Mouse (Mus musculus) heart, postnatal 0 days (tissue): ENCODE measurements around the gene Rnf208. TPM values are rescaled to one million over a fixed set of nuclear protein-coding genes. Genes with fewer than 3 reads are reported as not detected.

Experiments
- ATAC-seq: fragments of 200-750 bp; cut with Nextera tagmentation; 2 replicates; pipeline ENCODE4 v1.8.0; 2017; ENCODE audit warnings: low read depth, moderate number of reproducible peaks, moderate library complexity; ENCODE audit not compliant: insufficient read depth
- DNase-seq: peaks from one replicate; pipeline ENCODE4 v3.0.0-alpha.2; 2016; ENCODE audit warnings: low spot score
- H3K27ac ChIP-seq: fragments of 300-500 bp; sonication (generic); 2 replicates; pipeline ENCODE4 v1.5.1; 2014; ENCODE audit warnings: low read depth, mild to moderate bottlenecking
- H3K27me3 ChIP-seq: fragments of 300-500 bp; sonication (generic); 2 replicates; pipeline ENCODE4 v1.6.1; 2014; ENCODE audit warnings: low read length, mixed read lengths; ENCODE audit not compliant: control insufficient read depth, insufficient read depth
- H3K36me3 ChIP-seq: fragments of 300-500 bp; sonication (generic); replicated peaks from 2 replicates; pipeline ENCODE4 v1.6.1; 2014; ENCODE audit warnings: low read length, mixed read lengths; ENCODE audit not compliant: control insufficient read depth, insufficient read depth
- H3K4me1 ChIP-seq: fragments of 300-500 bp; sonication (generic); 2 replicates; pipeline ENCODE4 v1.6.1; 2014; ENCODE audit warnings: antibody characterized with exemption; ENCODE audit not compliant: control insufficient read depth, insufficient read depth
- H3K4me2 ChIP-seq: fragments of 300-500 bp; sonication (generic); 2 replicates; pipeline ENCODE4 v1.6.1; 2014; ENCODE audit warnings: low read depth, mild to moderate bottlenecking, low read length, moderate library complexity
- H3K4me3 ChIP-seq: fragments of 300-500 bp; sonication (generic); 2 replicates; pipeline ENCODE4 v1.5.1; 2014; ENCODE audit warnings: low read depth, low read length
- H3K9ac ChIP-seq: fragments of 300-500 bp; sonication (generic); replicated peaks from 2 replicates; pipeline ENCODE4 v1.6.1; 2014; ENCODE audit warnings: low read depth, low read length, mixed read lengths
- H3K9me3 ChIP-seq: fragments of 300-500 bp; sonication (generic); replicated peaks from 2 replicates; pipeline ENCODE4 v1.6.1; 2016; ENCODE audit warnings: low read length; ENCODE audit not compliant: control insufficient read depth
- CTCF ChIP-seq: IDR thresholded peaks from 2 replicates; pipeline ENCODE4 v1.5.1; 2016; ENCODE audit warnings: antibody characterized with exemption, control low read depth, low read depth
- EP300 ChIP-seq: IDR thresholded peaks from 2 replicates; pipeline ENCODE4 v1.6.1; 2016; ENCODE audit warnings: antibody characterized with exemption, low read depth
- WGBS: fragments of 180-500 bp; shearing (Covaris S2); extraction: QIAGEN DNeasy Blood & Tissue Kit; methylation state at CpG from one replicate; pipeline ENCODE4 v1.1.7; 2014; 5-methylcytosine and 5-hydroxymethylcytosine counted together
- polyA plus RNA-seq: library from polyadenylated mRNA; unstranded; fragments of >200 nt; fragmentation: Nextera tagmentation; extraction: Ambion mirVana; gene quantifications from 2 replicates; pipeline ENCODE4 v1.2.1, GENCODE M21; 2015
- total RNA-seq: library from RNA; depleted of rRNA; stranded (reverse); fragments of >200 nt; gene quantifications from 2 replicates; pipeline ENCODE4 v1.2.3, GENCODE M21; 2014; ENCODE audit warnings: low replicate concordance

The Rnf208 gene
- total and polyA plus RNA-seq, 2 experiments from 2014 or later, result 0.92 to 2.4 TPM

DNA sequence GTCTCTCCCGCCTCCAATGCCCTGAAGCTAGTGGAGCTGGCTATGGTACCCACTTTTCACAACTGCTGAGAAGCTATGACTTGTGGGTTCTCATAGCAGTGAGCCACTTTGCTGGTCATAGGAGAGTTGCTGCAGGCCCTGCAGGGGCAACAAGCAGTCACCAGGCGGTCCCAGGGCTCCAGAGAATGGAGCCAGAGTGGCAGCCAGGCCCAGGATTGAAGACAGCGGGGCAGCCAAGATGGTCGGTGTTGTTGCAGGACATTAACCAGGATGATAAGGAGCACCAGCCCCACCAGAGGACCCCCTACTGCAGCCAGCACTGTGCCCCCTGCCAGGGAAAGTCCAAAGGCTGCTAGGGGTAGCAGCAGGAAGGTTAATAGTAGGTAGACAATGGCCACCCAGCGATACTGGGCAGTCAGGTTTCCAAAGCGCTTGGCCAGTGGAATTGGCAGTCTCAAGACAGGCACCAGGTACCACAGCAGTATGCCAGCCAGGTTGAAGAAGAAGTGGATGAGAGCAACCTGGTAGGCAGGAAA, 13.0 kb upstream of the Rnf208 start:
- Histone ChIP-seq H3K9me3 (no peaks in the 10 kb centered on the region), H3K36me3 (no peaks in the 10 kb centered on the region), H3K4me1 (peaks cover 15% of the 10 kb centered on the region), H3K4me2 (no peak overlapping the region; the same call in 1 of the 2 replicates), H3K4me3 (no peak overlapping the region; the same call in 1 of the 2 replicates), H3K27me3 (0 out of 2 replicates have a peak, but pooled peaks cover 5% of the 10 kb centered on the region), H3K27ac (peak overlapping the region; percentile 85; the same call in 1 of the 2 replicates), H3K9ac (no peak overlapping the region)
- no peak for DNase-seq
- TF ChIP-seq CTCF (no peak), EP300 (no peak)
- WGBS, result 65% methylated on average over 6 of the region's 6 CpGs
- ATAC-seq, result no peak

- TF ChIP-seq EP300, result no peak
- no peak for TF ChIP-seq CTCF
- Histone ChIP-seq H3K9ac (no peak overlapping the region), H3K27me3 (0 out of 2 replicates have a peak, but pooled peaks cover 5% of the 10 kb centered on the region), H3K4me2 (no peak overlapping the region), H3K4me3 (no peak overlapping the region), H3K27ac (no peak overlapping the region), H3K36me3 (no peaks in the 10 kb centered on the region), H3K4me1 (peaks cover 15% of the 10 kb centered on the region), H3K9me3 (no peaks in the 10 kb centered on the region)
- DNase-seq (no peak), ATAC-seq (no peak)
- WGBS, result 60% methylated on average over 5 of the region's 5 CpGs
Observed at GRCm38 (mm10) chr2:25229582-25229981, 12.5 kb upstream of the Rnf208 start.

DNA sequence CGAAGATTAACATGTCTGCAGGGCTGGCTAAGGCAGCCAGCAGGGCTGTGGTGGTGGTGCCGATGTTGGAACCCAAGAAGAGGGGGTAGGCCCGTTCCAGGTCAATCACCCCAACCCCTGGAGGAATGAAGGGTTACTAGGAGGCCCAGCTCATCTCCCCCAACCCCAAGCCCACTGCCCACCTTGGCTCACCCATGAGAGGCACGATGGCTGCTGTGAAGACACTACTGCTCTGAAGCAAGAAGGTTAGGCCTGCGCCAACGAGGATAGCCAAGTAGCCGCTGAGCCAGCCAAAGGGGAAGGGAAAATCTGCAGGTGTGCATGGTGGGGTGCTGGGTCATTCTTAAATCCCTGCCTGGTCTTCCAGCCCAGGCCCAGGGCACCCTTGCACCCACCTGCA, 11.5 kb upstream of the Rnf208 start:
- H3K9ac ChIP-seq, result no peak overlapping the region
- no peaks in the 10 kb centered on the region for H3K9me3 ChIP-seq
- no peak overlapping the region for H3K27ac ChIP-seq
- no peaks in the 10 kb centered on the region for H3K36me3 ChIP-seq
- H3K27me3 ChIP-seq, result peaks cover 8% of the 10 kb centered on the region; the same call in 1 of the 2 replicates
- H3K4me1 ChIP-seq, result peaks cover 13% of the 10 kb centered on the region
- H3K4me2 ChIP-seq, result no peak overlapping the region
- no peak for ATAC-seq
- TF ChIP-seq CTCF (no peak), EP300 (no peak)
- WGBS, result 62% methylated on average over 7 of the region's 7 CpGs
- no peak overlapping the region for H3K4me3 ChIP-seq
- no peak for DNase-seq

DNA sequence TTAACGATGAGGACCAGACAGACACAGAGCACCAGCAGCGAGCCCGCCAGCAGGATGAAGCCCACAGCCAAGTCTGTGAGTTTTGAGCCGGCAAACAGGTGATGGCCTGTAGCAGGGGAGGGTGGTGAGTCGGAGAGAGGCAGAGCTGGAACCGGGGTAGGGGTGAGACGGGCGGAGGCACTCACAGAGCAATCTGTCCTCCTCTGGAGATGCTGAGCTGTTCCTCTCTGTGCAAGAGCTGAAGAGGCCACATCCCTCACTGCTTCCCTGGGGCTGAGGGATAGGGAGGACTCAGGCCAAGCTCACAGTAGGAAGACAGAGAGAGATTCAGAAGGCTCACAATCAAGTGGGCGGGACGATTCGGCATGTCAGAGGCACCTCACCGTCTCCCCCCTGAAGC, 11.0 kb upstream of the Rnf208 start:
- no peak overlapping the region for H3K4me3 ChIP-seq
- H3K4me2 ChIP-seq, result no peak overlapping the region
- peaks cover 9% of the 10 kb centered on the region; the same call in 1 of the 2 replicates for H3K27me3 ChIP-seq
- DNase-seq (no peak), ATAC-seq (no peak)
- no peak overlapping the region for H3K9ac ChIP-seq
- H3K4me1 ChIP-seq, result peaks cover 9% of the 10 kb centered on the region
- no peak overlapping the region for H3K27ac ChIP-seq
- no peak for TF ChIP-seq CTCF
- TF ChIP-seq EP300, result no peak
- H3K9me3 ChIP-seq, result no peaks in the 10 kb centered on the region
- H3K36me3 ChIP-seq, result no peaks in the 10 kb centered on the region
- 47% methylated on average over 12 of the region's 12 CpGs for WGBS

DNA sequence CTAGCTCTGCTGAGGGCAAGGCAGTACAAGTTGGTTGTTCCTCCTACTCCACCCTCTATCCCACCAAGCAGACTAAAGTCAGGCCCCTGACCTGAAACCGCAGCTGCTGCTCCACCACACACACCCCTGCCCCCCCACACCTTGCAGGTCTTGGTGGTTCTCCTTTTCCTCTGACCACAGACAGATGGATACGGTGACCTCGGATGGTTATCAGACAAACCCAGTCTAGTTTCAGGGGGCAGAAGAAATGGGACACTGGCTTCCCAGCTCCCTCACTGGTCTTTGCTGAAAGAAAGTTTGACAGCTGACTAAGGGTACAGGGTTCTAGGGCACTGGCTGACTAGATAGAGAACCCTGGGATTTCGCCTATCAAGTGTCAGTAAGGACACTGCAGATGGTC, 8.6 kb upstream of the Rnf208 start:
- DNase-seq (no peak), ATAC-seq (no peak)
- peaks cover 3% of the 10 kb centered on the region; the same call in 1 of the 2 replicates for H3K4me1 ChIP-seq
- H3K27me3 ChIP-seq, result peaks cover 12% of the 10 kb centered on the region; the same call in 1 of the 2 replicates
- no peak overlapping the region for H3K4me2 ChIP-seq
- TF ChIP-seq CTCF (no peak), EP300 (no peak)
- no peaks in the 10 kb centered on the region for H3K36me3 ChIP-seq
- no peak overlapping the region for H3K27ac ChIP-seq
- H3K4me3 ChIP-seq, result no peak overlapping the region
- H3K9ac ChIP-seq, result no peak overlapping the region
- WGBS, result 71% methylated on average over 4 of the region's 4 CpGs
- H3K9me3 ChIP-seq, result no peaks in the 10 kb centered on the region

GRCm38 (mm10) chr2:25234050-25234449, 8.0 kb upstream of the Rnf208 start, which contains the start of gene Slc34a3:
Slc34a3 (minus strand) TSS chr2:25234364.
- no peak for TF ChIP-seq EP300
- TF ChIP-seq CTCF, result no peak
- peaks cover 15% of the 10 kb centered on the region; the same call in 1 of the 2 replicates for H3K27me3 ChIP-seq
- H3K9me3 ChIP-seq, result no peaks in the 10 kb centered on the region
- ATAC-seq (no peak), DNase-seq (no peak)
- no peak within 1 kb of the TSS for H3K4me2 ChIP-seq
- H3K36me3 ChIP-seq, result no peaks in the 10 kb centered on the region
- 64% methylated on average over 3 of the region's 3 CpGs for WGBS
- H3K27ac ChIP-seq, result no peak within 1 kb of the TSS
- no peaks in the 10 kb centered on the region for H3K4me1 ChIP-seq
- H3K9ac ChIP-seq, result no peak within 1 kb of the TSS
- no peak within 1 kb of the TSS for H3K4me3 ChIP-seq
